Mouse (Mus musculus): ENCODE data around the gene Fam25c. TPM values are rescaled to one million over a fixed set of nuclear protein-coding genes. Genes with fewer than 3 reads are reported as not detected.

Fam25c gene
- total RNA-seq (2021), result not detected
- long read RNA-seq, experiment 1, result 0 reads
- long read RNA-seq, experiment 2, partial matches to known transcripts, result 0 of 1 reads
- long read RNA-seq, experiment 2, other reads (novel, unspliced or antisense), result 1 of 1 reads

DNA sequence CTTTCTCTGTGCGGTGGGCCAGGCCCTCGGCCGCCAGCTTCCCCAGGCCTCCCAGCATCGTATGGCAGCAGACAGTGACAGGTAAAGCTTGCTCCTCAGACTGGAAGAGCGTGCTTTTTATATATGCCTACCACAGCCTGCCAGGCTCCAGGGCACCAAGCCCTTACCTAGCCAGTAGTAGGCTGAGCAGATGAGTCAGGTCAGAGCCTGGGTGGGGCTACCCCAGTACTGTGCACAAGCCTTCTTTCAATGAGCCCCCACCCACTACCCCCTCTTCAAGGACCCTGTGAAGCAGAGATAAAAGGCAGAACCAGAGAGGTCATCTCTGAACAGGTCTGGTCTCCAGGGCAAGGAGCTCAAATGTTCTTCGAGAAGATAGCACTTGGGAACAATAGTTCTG is at the start of gene Fam25c:
Fam25c (minus strand) TSS at position 133 of the 400 bp plus-strand sequence.
- no peak for DNase-seq
- Histone ChIP-seq H3K27ac (no peak within 1 kb of the TSS), H3K4me3 (no peak within 1 kb of the TSS)
- intact Hi-C loops (cut with DNase I), result no loop called here
- TF ChIP-seq CTCF (IDR thresholded peaks at IDR 0.05), result no peak

DNA sequence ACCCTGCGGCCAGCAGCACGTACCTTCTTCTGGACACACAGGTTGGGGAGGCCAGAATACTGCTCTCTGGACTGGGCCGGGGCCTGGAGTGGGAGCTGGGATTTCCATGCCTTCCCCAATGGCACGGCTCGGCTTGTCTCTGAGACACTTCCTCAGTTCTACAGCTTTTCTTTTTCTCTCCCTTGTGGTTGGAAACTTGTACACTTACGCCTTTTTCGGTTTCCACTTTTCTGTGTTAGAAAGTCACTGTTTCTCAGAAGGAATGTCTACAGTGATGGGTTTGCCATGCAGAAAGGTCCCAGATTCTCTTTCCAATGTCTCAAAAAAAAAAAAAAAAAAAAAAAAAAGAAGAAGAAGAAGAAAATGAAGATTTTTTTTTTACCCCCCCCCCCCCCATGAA is 48.2 kb upstream of the Fam25c start:
- TF ChIP-seq CTCF (IDR thresholded peaks at IDR 0.05), result no peak
- no peak for DNase-seq
- intact Hi-C loops (cut with DNase I), result no loop called here
- H3K27ac ChIP-seq, result no peak overlapping the region
- H3K4me3 ChIP-seq, result no peak overlapping the region

DNA sequence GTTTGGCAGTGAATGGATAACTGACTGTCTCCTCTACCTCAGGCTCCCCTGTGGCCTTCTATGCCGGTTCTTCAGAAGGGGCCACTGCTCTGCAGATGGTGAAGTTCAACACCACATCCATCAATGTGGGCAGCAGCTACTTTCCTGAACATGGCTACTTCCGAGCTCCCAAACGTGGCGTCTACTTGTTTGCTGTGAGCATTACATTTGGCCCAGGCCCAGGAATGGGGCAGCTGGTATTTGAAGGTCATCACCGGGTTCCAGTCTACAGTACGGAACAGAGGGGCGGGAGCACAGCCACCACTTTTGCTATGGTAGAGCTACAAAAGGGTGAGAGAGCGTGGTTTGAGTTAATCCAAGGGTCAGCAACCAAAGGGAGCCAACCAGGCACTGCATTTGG is 47.6 kb upstream of the Fam25c start:
- intact Hi-C loops (cut with DNase I), result no loop called here
- DNase-seq, result no peak
- no peak overlapping the region for H3K27ac ChIP-seq
- no peak overlapping the region for H3K4me3 ChIP-seq
- no peak for TF ChIP-seq CTCF (IDR thresholded peaks at IDR 0.05)

DNA sequence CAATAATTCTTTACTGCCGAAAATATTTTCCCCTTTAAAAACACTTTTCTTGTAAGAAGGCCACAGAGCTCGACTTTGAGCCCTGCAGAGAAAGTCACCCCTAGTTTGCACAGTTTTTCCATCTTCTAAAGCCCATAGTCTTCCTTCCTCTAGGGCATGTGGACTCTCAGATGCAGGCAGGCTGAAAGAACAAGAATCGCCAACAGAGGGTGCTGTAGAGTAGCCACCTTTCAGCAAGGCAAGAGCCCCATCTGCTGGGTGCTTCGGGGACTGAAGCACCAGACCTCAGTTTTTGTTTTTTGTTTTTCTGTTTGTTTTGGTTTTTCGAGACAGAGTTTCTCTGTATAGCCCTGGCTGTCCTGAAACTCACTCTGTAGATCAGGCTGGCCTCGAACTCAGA is 45.9 kb upstream of the Fam25c start:
- Histone ChIP-seq H3K4me3 (no peak overlapping the region), H3K27ac (no peak overlapping the region)
- intact Hi-C loops (cut with DNase I), result loop anchor here (1.0 kb wide), 1 partner anchor 29 kb away; no protein-coding TSS in a partner anchor
- peak; percentile 84 for DNase-seq
- TF ChIP-seq CTCF (IDR thresholded peaks at IDR 0.05), result peak; percentile 100; the same call in 1 of the 2 replicates

DNA sequence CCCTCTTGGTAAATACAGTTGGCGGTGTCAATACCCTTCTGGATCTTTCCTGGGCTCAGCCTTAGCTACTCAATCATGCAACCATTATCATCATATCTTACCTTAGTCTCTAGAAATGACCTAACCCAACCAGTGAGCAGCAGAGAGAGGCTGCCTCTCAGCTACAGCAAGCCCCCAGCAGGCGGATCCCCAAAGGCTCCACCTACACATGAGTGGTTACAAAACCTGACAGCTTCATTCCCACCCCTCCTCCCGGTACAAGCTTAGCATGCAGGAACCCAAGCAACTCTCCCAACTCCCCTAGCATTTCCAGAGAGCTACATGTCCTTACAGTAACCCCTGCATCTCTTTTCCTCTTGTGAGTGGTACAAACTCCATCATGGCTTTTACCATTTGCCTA is 44.8 kb upstream of the Fam25c start:
- TF ChIP-seq CTCF (IDR thresholded peaks at IDR 0.05), result no peak
- no peak for DNase-seq
- Histone ChIP-seq H3K4me3 (no peak overlapping the region), H3K27ac (no peak overlapping the region)
- intact Hi-C loops (cut with DNase I), result no loop called here

DNA sequence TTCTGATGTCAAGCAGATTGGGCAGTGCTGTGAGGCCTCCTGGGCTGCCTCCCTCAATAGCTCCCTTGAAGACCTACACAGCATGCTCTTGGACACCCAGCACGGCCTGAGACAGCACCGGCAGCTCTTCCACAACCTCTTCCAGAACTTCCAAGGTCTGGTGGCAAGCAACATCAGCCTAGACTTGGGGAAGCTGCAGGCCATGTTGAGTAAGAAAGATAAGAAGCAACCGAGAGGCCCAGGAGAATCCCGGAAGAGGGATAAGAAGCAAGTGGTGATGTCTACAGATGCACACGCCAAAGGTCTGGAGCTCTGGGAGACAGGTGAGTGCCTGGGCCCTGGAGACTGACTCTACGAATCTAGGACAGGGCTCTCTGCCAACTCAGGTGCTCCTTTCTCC is 44.1 kb upstream of the Fam25c start:
- H3K4me3 ChIP-seq, result no peak overlapping the region
- intact Hi-C loops (cut with DNase I), result no loop called here
- no peak for TF ChIP-seq CTCF (IDR thresholded peaks at IDR 0.05)
- H3K27ac ChIP-seq, result no peak overlapping the region
- no peak for DNase-seq

DNA sequence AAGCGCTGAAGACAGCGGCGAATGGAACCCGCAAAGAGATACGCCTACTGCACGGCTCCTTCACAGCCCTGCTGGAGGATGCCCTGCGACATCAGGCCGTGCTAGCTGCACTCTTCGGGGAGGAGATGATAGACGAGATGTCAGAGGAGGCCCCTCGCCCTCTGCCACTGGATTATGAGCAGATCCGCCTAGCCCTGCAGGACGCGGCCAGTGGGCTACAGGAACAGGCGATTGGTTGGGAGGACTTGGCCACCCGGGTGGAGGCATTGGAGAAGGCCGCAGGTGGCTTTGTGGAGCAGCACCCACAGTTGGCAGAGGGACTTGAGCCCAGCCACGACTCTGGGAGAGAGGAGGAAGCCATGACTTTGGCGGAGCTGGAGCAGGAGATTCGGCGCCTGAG is 43.7 kb upstream of the Fam25c start:
- no peak for DNase-seq
- TF ChIP-seq CTCF (IDR thresholded peaks at IDR 0.05), result no peak
- Histone ChIP-seq H3K27ac (no peak overlapping the region), H3K4me3 (no peak overlapping the region)
- intact Hi-C loops (cut with DNase I), result no loop called here

DNA sequence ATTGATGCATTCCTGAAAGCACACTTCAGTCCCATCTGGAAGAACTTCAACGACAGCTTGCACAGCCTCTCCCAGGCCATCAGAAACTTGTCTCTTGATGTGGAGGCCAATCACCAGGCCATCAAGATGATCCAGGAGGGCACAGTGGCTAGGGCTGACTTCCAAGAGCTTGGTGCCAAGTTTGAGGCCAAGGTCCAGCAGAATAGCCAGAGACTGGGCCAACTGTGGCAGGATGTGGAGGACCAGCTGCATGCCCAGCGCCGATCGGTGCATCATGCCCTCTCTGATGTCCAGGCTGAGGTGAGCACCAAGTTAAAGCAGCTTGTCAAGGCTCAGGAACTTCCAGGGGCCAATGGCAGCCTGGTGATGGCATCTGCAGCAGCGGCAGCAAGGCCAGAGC is 42.6 kb upstream of the Fam25c start:
- Histone ChIP-seq H3K27ac (no peak overlapping the region), H3K4me3 (no peak overlapping the region)
- TF ChIP-seq CTCF (IDR thresholded peaks at IDR 0.05), result no peak
- intact Hi-C loops (cut with DNase I), result no loop called here
- peak; percentile 47 for DNase-seq

DNA sequence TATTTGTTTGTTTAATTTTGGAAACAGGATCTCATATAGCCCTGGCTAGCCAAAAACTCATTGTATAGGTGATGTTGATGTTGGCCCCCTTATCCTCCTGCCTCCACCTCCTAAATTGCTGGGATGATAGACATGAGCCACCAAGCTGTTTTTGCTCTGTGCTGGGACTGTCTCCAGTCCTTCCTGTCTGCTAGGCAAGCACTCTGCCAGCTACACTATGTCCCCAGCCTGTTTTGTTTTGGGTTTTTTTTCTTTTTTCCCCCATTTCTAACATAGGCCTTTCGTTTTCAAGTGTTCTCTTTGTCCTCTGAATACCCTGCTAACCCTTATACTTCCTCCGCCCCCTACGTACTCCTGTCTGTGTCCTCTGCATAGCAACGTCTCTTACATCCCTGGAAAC is 38.1 kb upstream of the Fam25c start:
- DNase-seq, result no peak
- intact Hi-C loops (cut with DNase I), result no loop called here
- Histone ChIP-seq H3K4me3 (no peak overlapping the region), H3K27ac (no peak overlapping the region)
- no peak for TF ChIP-seq CTCF (IDR thresholded peaks at IDR 0.05)

DNA sequence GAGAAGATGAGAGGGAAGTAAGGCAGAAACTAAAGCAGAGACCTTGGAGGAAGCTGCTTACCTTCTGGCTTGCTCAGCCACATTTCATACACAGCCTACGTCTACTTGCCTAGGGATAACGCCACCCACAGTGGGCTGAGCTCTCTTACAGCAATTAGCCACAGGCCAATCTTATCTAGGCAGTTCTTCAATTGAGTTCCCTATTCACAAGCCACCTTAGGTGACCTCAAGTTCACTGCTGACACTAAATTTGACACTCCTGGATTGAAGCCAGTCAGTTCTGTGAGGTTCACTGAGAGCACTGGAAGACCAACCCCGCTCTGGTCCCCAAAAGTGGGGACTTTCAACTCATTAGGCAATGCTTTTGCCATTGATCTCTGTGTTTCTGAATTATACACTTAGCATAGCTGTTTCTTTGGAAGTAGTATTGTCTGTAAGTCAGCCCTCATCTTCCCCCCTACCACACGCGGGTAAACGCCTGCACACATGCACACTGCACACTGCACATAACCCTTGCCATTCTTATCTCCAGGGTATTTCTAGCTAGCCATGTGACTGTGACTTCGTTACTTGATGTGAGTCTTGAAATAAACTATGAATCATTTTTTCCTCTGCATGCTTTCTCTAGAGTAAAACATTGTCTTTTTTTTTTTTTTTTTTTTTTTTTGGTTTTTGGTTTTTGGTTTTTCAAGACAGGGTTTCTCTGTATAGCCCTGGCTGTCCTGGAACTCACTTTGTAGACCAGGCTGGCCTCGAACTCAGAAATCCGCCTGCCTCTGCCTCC is 27.9 kb upstream of the Fam25c start:
- H3K4me3 ChIP-seq, result no peak overlapping the region
- DNase-seq, result no peak
- no peak for TF ChIP-seq CTCF (IDR thresholded peaks at IDR 0.05)
- intact Hi-C loops (cut with DNase I), result no loop called here
- peak overlapping the region; percentile 35; the same call in 1 of the 2 replicates for H3K27ac ChIP-seq

DNA sequence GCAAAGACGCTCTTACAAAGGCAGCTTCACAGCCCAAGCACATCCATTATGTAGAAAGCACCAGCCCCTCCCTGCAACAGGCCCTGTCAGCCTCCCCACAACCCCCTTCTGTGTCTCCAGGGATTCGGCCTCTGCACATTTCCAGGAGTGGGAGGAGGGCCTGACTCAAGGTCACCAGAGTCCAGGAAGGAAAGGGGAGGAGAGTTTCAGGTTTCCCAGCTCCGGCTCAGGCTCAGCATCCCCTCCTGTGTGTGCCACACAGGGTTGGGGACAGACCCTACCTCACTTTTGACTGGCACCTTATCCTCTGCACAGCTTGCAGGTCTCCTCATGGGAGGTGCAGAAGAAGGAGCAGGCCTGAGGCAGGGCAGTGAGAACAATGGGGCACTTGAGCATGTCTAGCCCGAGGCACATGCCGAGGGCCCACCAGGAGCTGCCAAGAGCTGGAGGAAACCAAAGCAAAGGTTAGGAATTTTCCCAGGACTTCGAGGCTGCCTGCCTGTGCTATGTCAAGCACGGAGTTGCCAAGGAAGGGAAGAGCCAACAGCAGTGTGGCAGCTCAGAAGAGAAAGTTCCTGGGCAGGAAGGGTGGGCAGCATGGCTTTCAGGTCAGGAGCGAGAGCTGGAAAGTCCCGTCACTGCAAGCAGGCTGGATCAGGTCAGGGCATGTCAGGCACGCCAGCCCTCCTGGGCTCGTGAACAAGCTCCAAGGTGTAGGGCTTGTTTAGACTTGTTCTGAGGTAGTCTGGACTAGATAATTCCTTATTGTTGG is 23.5 kb upstream of the Fam25c start:
- Histone ChIP-seq H3K27ac (peak overlapping the region; percentile 84), H3K4me3 (peak overlapping the region; percentile 70)
- no peak for TF ChIP-seq CTCF (IDR thresholded peaks at IDR 0.05)
- peak; percentile 48 for DNase-seq
- intact Hi-C loops (cut with DNase I), result no loop called here

DNA sequence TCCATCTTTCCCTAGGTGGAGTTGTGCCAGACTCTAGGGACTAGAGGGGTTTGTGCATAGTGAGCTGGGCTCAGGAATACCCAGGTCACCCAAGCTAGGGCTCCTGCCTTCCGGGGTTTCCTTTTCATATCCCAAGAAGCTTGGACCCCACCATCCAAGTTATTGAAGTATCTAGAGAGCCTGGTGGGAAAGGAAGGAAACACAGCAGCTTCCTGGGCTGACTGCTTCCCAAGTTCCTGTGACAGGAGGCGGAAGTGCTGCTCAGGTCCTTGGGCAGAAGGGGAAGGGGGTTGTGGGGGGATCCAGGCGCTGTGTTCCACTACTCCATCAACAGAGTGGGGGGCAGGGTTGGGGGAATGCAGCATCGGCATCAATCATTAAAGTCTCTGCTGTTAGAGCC is 21.9 kb upstream of the Fam25c start:
- no peak for DNase-seq
- H3K27ac ChIP-seq, result peak overlapping the region; percentile 84
- intact Hi-C loops (cut with DNase I), result no loop called here
- H3K4me3 ChIP-seq, result peak overlapping the region; percentile 70
- no peak for TF ChIP-seq CTCF (IDR thresholded peaks at IDR 0.05)

DNA sequence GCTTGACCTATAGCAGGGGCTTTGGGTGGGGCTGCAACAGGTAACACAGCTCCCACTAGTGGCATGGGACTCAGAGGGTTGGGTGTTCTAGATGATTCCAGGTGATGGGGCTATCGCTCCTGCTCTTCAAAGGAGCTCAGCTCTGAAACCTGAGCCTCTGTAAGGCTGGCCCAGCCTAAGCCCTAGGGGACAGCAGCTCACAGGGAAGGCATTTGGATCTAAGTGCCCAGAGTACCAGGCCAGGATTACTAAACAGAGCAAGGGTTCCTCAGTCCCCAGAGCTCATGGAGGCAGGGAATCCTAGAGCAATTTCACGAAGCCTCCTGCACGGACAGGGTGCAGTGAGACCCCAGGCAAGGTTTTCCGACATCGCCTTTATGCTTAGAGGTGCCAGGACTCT is 20.7 kb upstream of the Fam25c start:
- intact Hi-C loops (cut with DNase I), result no loop called here
- peak; percentile 21; the same call in 1 of the 2 replicates for TF ChIP-seq CTCF (IDR thresholded peaks at IDR 0.05)
- no peak for DNase-seq
- H3K27ac ChIP-seq, result peak overlapping the region; percentile 84
- peak overlapping the region; percentile 70 for H3K4me3 ChIP-seq

All from gastrocnemius, adult 2 months (tissue).